Mouse (Mus musculus): ENCODE measurements at regions not wholly inside any gene's neighbourhood (a gene's known extent, or its start where the extent isn't known, plus 50 kb on each side); places are given as distances from the start of the nearest gene placed in this dataset.

GRCm38 (mm10) chr8:53749263-53749662 lies 110.4 kb upstream of the Neil3 start:
- DNase-seq (ENCODE audit: low spot score in 2 of 2): no peak

- no peak for DNase-seq (ENCODE audit: low spot score in 2 of 2)
Measured at GRCm38 (mm10) chr8:53769211-53769610, 130.3 kb upstream of the Neil3 start.

GRCm38 (mm10) chr8:53775511-53775910 lies 136.6 kb upstream of the Neil3 start:
- DNase-seq (ENCODE audit: low spot score in 2 of 2): no peak

GRCm38 (mm10) chr8:53780886-53781285 lies 142.0 kb upstream of the Neil3 start:
- DNase-seq (ENCODE audit: low spot score in 2 of 2): no peak

GRCm38 (mm10) chr8:53781885-53782284 lies 143.0 kb upstream of the Neil3 start:
- DNase-seq (ENCODE audit: low spot score in 2 of 2): no peak

- DNase-seq (ENCODE audit: low spot score in 2 of 2): no peak
Measured at GRCm38 (mm10) chr8:53788202-53788601, 149.3 kb upstream of the Neil3 start.

GRCm38 (mm10) chr8:53821148-53821547 lies 182.3 kb upstream of the Neil3 start:
- DNase-seq (ENCODE audit: low spot score in 2 of 2): no peak

GRCm38 (mm10) chr8:53827395-53827794 lies 188.5 kb upstream of the Neil3 start:
- DNase-seq (ENCODE audit: low spot score in 2 of 2): no peak

- no peak for DNase-seq (ENCODE audit: low spot score in 2 of 2)
Measured at GRCm38 (mm10) chr8:53847821-53848220, 209.0 kb upstream of the Neil3 start.

GRCm38 (mm10) chr8:53868567-53868966 lies 208.8 kb upstream of the Vegfc start:
- DNase-seq (ENCODE audit: low spot score in 2 of 2): no peak

GRCm38 (mm10) chr8:53869997-53870596 lies 207.3 kb upstream of the Vegfc start:
- DNase-seq (ENCODE audit: low spot score in 2 of 2): peak in 1 of 2 experiments; percentile 6

- no peak for DNase-seq (ENCODE audit: low spot score in 2 of 2)
Measured at GRCm38 (mm10) chr8:53872033-53872619, 205.3 kb upstream of the Vegfc start.

GRCm38 (mm10) chr8:53878846-53879245 lies 198.6 kb upstream of the Vegfc start:
- no peak for DNase-seq (ENCODE audit: low spot score in 2 of 2)

- no peak for DNase-seq (ENCODE audit: low spot score in 2 of 2)
Measured at GRCm38 (mm10) chr8:53881551-53881950, 195.9 kb upstream of the Vegfc start.

GRCm38 (mm10) chr8:53892205-53892710 lies 185.1 kb upstream of the Vegfc start:
- no peak for DNase-seq (ENCODE audit: low spot score in 2 of 2)

GRCm38 (mm10) chr8:53892770-53893169 lies 184.6 kb upstream of the Vegfc start:
- DNase-seq (ENCODE audit: low spot score in 2 of 2): no peak

GRCm38 (mm10) chr8:53922343-53922742 lies 155.1 kb upstream of the Vegfc start:
- no peak for DNase-seq (ENCODE audit: low spot score in 2 of 2)

GRCm38 (mm10) chr8:53930685-53931084 lies 146.7 kb upstream of the Vegfc start:
- no peak for DNase-seq (ENCODE audit: low spot score in 2 of 2)

GRCm38 (mm10) chr8:53938392-53938791 lies 139.0 kb upstream of the Vegfc start:
- no peak for DNase-seq (ENCODE audit: low spot score in 2 of 2)

- no peak for DNase-seq (ENCODE audit: low spot score in 2 of 2)
Measured at GRCm38 (mm10) chr8:53939519-53939918, 137.9 kb upstream of the Vegfc start.

- DNase-seq (ENCODE audit: low spot score in 2 of 2): no peak
Measured at GRCm38 (mm10) chr8:53941144-53941543, 136.3 kb upstream of the Vegfc start.

- DNase-seq (ENCODE audit: low spot score in 2 of 2): no peak
Measured at GRCm38 (mm10) chr8:53945561-53945960, 131.8 kb upstream of the Vegfc start.

GRCm38 (mm10) chr8:53947384-53947783 lies 130.0 kb upstream of the Vegfc start:
- no peak for DNase-seq (ENCODE audit: low spot score in 2 of 2)
